Mouse (Mus musculus) midbrain, embryonic 12.5 days (tissue): Measurements from ENCODE around the gene Ptprh. TPM values are rescaled to one million over a fixed set of nuclear protein-coding genes. Genes with fewer than 3 reads are reported as not detected.

Source experiments
- ATAC-seq: fragments of 200-750 bp; cut with Nextera tagmentation; 2 replicates; pipeline ENCODE4 v1.8.0; 2017; ENCODE audit warnings: low read depth, moderate TSS enrichment, moderate library complexity; ENCODE audit not compliant: low FRiP score
- H3K27ac ChIP-seq: fragments of 300-500 bp; sonication (generic); replicated peaks from 2 replicates; pipeline ENCODE4 v1.5.1; 2016; ENCODE audit warnings: mild to moderate bottlenecking
- H3K27me3 ChIP-seq: fragments of 300-500 bp; sonication (generic); 2 replicates; pipeline ENCODE4 v1.6.1; 2016; ENCODE audit warnings: mild to moderate bottlenecking
- H3K36me3 ChIP-seq: fragments of 300-500 bp; sonication (generic); 2 replicates; pipeline ENCODE4 v1.6.1; 2016
- H3K4me1 ChIP-seq: fragments of 300-500 bp; sonication (generic); 2 replicates; pipeline ENCODE4 v1.6.1; 2016
- H3K4me2 ChIP-seq: fragments of 300-500 bp; sonication (generic); replicated peaks from 2 replicates; pipeline ENCODE4 v1.6.1; 2016; ENCODE audit warnings: mild to moderate bottlenecking, moderate library complexity
- H3K4me3 ChIP-seq: fragments of 300-500 bp; sonication (generic); 2 replicates; pipeline ENCODE4 v1.5.1; 2016; ENCODE audit warnings: mild to moderate bottlenecking
- H3K9ac ChIP-seq: fragments of 300-500 bp; sonication (generic); replicated peaks from 2 replicates; pipeline ENCODE4 v1.6.1; 2016; ENCODE audit warnings: mild to moderate bottlenecking, moderate library complexity
- H3K9me3 ChIP-seq: fragments of 300-500 bp; sonication (generic); 2 replicates; pipeline ENCODE4 v1.6.1; 2016; ENCODE audit warnings: mild to moderate bottlenecking
- WGBS: fragments of 180-500 bp; shearing (Covaris S2); methylation state at CpG from one replicate; pipeline ENCODE4 v1.1.7; 2016; 5-methylcytosine and 5-hydroxymethylcytosine counted together
- microRNA-seq: library from miRNA; unstranded; fragments of <30 nt; microRNA quantifications from one replicate; pipeline ENCODE4, GENCODE M21; 2017
- polyA plus RNA-seq: library from polyadenylated mRNA; unstranded; fragments of >200 nt; fragmentation: Nextera tagmentation; extraction: Ambion mirVana; gene quantifications from 2 replicates; pipeline ENCODE4 v1.2.1, GENCODE M21; 2016

Gene Ptprh
- polyA plus RNA-seq, 1 experiment from 2014 or later: 0.14 TPM

DNA sequence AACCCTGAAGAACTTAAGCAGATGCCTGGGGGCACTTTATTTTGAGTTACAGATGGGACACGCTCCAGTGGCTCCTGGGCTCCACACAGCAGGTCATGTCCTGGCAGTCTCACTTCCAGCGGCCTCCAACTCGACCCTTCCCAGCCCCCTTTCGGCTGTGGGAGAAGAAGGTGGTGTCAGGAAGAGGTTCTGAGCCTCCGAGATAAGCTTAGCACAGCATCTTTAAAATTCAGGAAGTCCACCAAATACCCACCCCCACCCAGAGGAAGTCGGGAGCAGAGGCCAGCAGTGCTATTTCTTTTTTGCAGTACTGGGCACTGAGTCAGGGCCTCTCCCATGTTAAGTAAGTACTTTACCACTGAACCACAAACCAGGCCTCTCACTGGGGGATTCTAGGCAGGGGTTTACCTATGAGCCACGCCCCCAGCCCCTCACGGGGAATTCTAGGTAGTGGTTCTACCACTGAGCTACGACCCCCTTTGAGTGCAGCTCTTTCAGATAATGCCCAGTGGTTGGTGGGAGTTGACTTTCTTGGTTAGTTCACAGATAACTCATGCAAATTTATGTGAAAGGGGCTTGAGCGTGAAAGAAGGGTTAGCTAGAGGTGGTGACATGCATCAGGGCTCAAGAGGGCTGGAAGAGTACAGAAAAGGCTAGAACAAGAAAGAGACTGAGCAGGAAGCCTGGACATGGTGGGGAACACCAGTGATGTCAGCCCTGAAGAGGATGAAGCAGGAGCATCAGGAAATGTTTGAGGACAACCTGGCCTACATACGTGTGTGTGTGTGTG is 99.0 kb downstream of the Ptprh start:
- 69% methylated on average over 11 of the region's 11 CpGs for WGBS
- H3K27ac ChIP-seq: no peak overlapping the region
- H3K4me3 ChIP-seq: no peak overlapping the region
- no peak for ATAC-seq
- H3K27me3 ChIP-seq: peaks cover 14% of the 10 kb centered on the region
- H3K4me2 ChIP-seq: no peak overlapping the region
- H3K9me3 ChIP-seq: no peaks in the 10 kb centered on the region
- no peaks in the 10 kb centered on the region for H3K36me3 ChIP-seq
- no peak overlapping the region for H3K9ac ChIP-seq
- H3K4me1 ChIP-seq: peaks cover 11% of the 10 kb centered on the region

DNA sequence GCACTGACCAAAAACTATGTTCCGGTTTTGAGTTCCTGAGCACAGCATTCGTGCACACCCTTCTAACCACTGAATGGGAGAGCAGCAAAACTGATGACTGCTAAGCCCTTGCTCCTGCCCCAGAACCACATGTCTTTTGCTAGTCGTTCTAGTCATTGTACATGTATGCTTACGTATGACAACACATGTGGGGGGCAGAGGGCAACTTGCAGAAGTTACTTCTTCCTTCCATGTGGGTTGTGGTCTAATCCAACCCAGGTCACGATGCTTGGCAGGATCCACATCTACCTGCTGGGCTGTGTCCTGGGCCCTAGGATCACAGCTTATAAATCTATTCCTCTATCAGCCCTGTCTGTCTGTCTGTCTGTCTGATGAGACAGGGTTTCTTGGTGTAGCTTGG is 100.0 kb downstream of the Ptprh start:
- no peak for ATAC-seq
- H3K27me3 ChIP-seq: peaks cover 8% of the 10 kb centered on the region; the same call in 1 of the 2 replicates
- peaks cover 21% of the 10 kb centered on the region for H3K4me1 ChIP-seq
- no peaks in the 10 kb centered on the region for H3K9me3 ChIP-seq
- no peak overlapping the region for H3K27ac ChIP-seq
- no peaks in the 10 kb centered on the region for H3K36me3 ChIP-seq
- H3K4me3 ChIP-seq: no peak overlapping the region
- 82% methylated on average over 5 of the region's 5 CpGs for WGBS
- H3K9ac ChIP-seq: no peak overlapping the region
- no peak overlapping the region for H3K4me2 ChIP-seq

DNA sequence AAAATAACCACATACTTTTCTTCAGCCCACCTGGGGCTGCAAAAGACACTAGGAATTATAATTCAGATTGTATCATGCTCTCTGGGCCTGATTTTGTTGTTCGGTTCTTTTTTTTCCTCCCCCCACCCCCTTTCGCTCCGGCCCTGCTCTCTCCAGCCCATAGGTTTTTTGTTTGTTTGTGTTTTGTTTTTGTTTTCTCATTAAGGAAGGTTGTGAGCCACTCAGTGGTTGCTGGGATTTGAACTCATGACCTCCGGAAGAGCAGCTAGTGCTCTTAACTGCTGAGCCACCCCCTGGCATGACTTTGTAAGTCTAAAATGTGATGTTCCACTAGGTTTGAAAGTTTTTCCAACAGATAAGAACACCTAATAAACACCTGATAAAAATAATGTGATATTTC is 100.7 kb downstream of the Ptprh start:
- WGBS: 81% methylated on average over 4 of the region's 4 CpGs
- Histone ChIP-seq H3K4me2 (no peak overlapping the region), H3K4me1 (peaks cover 29% of the 10 kb centered on the region), H3K9ac (no peak overlapping the region), H3K27me3 (0 out of 2 replicates have a peak, but pooled peaks cover 3% of the 10 kb centered on the region), H3K36me3 (no peaks in the 10 kb centered on the region), H3K9me3 (no peaks in the 10 kb centered on the region), H3K27ac (no peak overlapping the region), H3K4me3 (no peak overlapping the region)
- no peak for ATAC-seq

DNA sequence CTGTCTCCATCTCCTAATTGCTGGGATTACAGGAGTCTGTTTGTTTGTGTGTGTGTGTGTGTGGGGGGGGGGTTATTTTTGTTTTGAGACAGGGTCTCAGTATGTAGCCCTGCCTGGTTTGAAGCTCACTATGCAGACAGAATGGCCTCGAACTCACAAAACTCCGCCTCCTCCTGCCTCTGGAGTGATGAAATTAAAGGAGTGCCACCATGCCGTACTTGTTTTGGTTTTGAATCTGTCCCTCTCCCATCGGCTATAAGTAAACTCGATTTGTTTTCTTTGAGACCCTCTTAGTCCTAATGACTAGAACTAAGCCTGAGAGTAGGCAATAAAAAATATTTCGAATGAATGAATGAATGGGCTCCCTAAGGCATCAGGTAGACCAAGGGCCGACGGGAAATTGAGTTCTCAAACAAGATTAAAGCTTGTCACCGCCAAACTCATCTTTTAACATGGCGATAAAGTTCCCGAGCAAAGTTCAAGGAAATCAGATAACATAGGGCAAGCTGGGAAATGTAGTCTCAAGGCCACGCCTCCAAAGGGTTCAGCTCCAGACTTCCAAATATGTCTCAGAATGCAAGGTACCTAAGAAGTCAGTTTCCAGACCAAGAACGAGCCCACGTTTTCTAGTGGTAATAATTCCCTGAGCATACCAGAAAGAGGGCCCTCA is 101.3 kb downstream of the Ptprh start:
- Histone ChIP-seq H3K36me3 (no peaks in the 10 kb centered on the region), H3K9ac (peak overlapping the region; percentile 96; the same call in 1 of the 2 replicates), H3K4me3 (peak overlapping the region; percentile 93), H3K27me3 (0 out of 2 replicates have a peak, but pooled peaks cover 3% of the 10 kb centered on the region), H3K4me2 (peak overlapping the region; percentile 93), H3K4me1 (peaks cover 34% of the 10 kb centered on the region), H3K27ac (no peak overlapping the region), H3K9me3 (no peaks in the 10 kb centered on the region)
- WGBS: 11% methylated on average over 14 of the region's 14 CpGs
- peak; percentile 20 for ATAC-seq

DNA sequence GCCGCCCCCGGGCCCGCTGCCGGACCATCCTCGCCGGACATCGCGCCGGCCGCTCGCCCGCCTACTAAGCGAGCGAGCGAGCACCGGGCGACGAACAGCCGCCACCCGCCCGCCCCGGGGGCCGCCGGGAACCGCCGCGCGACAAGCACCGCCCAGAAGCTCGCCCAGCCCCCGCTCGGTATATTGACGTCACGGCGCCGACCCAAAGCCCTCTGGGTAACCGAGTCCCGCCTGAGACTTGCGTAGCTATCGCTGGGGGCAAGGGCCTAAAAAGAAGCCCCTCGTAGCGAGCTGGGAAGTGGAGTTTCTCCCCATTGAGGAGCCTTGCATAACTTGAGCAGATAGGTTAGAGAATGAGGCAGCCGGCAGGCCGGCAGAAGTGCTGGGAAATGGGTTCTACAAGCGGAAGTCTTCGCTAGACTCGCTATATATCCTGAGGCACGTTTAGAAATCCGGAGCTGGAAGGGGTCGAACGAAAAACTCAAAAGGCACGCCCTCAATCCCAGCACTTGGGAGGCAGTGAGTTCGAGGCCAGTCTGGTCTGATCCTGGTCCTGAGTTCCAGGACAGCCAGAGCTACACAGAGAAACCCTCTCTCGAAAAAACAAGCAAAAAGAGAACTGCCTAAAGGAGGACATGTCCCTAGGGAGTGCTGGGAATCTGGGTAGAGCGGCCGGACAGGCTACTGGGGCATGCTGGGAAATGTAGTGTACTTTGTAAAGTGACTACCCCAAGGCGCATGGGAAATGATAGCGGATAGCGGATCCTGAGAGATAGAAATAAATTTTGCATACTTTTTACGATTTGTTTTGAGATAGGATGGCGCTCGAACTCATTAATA is 102.1 kb downstream of the Ptprh start, which contains the start of gene Ppp1r12c:
Gene Ppp1r12c, minus strand, starts transcription at position 123 of the 840 bp plus-strand sequence.
- under 1% methylated on average over 62 of the region's 62 CpGs for WGBS
- peak; percentile 91 for ATAC-seq

DNA sequence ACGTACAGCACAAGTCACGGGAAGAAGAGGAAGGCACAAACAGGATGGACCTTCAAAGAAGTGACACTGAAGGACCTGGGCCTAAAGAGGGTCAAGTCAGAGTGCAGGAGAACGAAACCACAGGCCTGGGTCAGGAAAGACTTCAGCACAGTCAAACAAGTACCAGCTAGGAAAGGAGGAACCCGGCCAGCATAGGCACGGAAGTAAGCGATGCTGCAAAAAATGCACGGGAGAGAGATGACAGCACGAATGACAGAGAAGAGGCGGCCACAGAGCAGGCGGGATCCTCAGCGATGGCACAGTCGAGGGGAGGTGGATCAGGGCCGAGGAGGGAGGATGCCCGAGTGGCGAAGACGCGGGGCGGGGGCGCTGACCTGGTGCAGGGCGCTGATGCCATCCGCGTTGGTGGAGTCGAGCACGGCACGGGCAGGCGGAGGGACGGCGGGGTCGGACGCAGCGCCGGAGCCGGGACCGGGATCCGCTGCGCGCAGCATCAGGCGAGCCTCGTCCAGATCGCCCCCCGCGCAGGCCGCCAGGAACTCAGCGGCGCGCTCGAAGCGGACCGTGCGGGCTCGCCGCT is 102.9 kb downstream of the Ptprh start:
- WGBS: under 1% methylated on average over 40 of the region's 52 CpGs
- H3K27me3 ChIP-seq: 0 out of 2 replicates have a peak, but pooled peaks cover 3% of the 10 kb centered on the region
- peak; percentile 41 for ATAC-seq
- peaks cover 37% of the 10 kb centered on the region for H3K4me1 ChIP-seq
- H3K36me3 ChIP-seq: peaks cover 15% of the 10 kb centered on the region; the same call in 1 of the 2 replicates
- peak overlapping the region; percentile 85 for H3K27ac ChIP-seq
- H3K9ac ChIP-seq: peak overlapping the region; percentile 96
- H3K4me2 ChIP-seq: peak overlapping the region; percentile 93
- no peaks in the 10 kb centered on the region for H3K9me3 ChIP-seq
- H3K4me3 ChIP-seq: peak overlapping the region; percentile 93

More for the DNA sequence above, 102.1 kb downstream of the Ptprh start, which contains the start of gene Ppp1r12c:
- peak within 1 kb of the TSS; percentile 85 for H3K27ac ChIP-seq
- H3K36me3 ChIP-seq: peaks cover 7% of the 10 kb centered on the region; the same call in 1 of the 2 replicates
- H3K27me3 ChIP-seq: 0 out of 2 replicates have a peak, but pooled peaks cover 3% of the 10 kb centered on the region
- H3K9ac ChIP-seq: peak within 1 kb of the TSS; percentile 96
- H3K9me3 ChIP-seq: no peaks in the 10 kb centered on the region
- H3K4me1 ChIP-seq: peaks cover 37% of the 10 kb centered on the region
- H3K4me2 ChIP-seq: peak within 1 kb of the TSS; percentile 93
- peak within 1 kb of the TSS; percentile 93 for H3K4me3 ChIP-seq

DNA sequence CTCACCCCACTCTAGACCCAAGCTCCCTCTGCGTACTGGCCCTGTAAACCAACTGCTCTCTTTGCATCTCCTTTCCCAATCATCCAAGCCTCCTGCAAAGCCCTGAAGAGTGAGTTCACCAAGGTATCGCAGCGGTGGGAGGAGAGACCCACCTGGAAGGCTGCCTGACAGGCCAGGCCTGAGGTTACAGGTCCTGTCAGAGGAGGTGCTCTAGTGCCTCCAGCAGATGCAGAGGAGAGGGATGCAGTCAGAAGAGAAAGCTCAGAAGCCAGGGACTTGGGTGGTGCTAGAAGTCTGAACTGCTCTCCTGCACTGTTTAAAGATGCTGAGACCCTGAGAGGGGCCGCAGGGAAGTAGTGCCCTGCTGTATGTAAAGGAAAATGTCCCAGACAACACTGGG is 104.8 kb downstream of the Ptprh start:
- 0 out of 2 replicates have a peak, but pooled peaks cover 1% of the 10 kb centered on the region for H3K27me3 ChIP-seq
- peaks cover 37% of the 10 kb centered on the region for H3K4me1 ChIP-seq
- peak overlapping the region; percentile 93 for H3K4me2 ChIP-seq
- peak overlapping the region; percentile 52; the same call in 1 of the 2 replicates for H3K27ac ChIP-seq
- H3K36me3 ChIP-seq: peaks cover 34% of the 10 kb centered on the region
- 95% methylated on average over 4 of the region's 4 CpGs for WGBS
- 0 out of 2 replicates have a peak overlapping the region, but pooled peaks have one; percentile 14 for H3K4me3 ChIP-seq
- no peak overlapping the region for H3K9ac ChIP-seq
- no peak for ATAC-seq
- H3K9me3 ChIP-seq: no peaks in the 10 kb centered on the region

Small RNA genes lying within 50 kb of the gene (microRNA-seq; reads per million reads assigned to microRNA genes)
- not detected for gene Gm23577

Other genes starting within 250 kb of the Ptprh start
- gene Gp6, start 206.3 kb downstream of the Ptprh start, polyA plus RNA-seq: 0.11 and 0.13 TPM in 2 replicates
- gene Rdh13, start 158.4 kb downstream of the Ptprh start, polyA plus RNA-seq: 28.6 and 30.9 TPM in 2 replicates
- gene Eps8l1, start 143.4 kb downstream of the Ptprh start, polyA plus RNA-seq: 4.6 and 5.6 TPM in 2 replicates
- gene Ppp1r12c, start 102.4 kb downstream of the Ptprh start, polyA plus RNA-seq: 61.2 and 67.3 TPM in 2 replicates
- gene Tnnt1, start 87.7 kb downstream of the Ptprh start, polyA plus RNA-seq: 10.9 and 11.1 TPM in 2 replicates
- 1.9 and 3.3 TPM in 2 replicates for gene Tnni3, start 79.8 kb downstream of the Ptprh start, polyA plus RNA-seq
- gene Dnaaf3, start 71.6 kb downstream of the Ptprh start, polyA plus RNA-seq: 1.9 and 2.1 TPM in 2 replicates
- gene Syt5, start 56.5 kb downstream of the Ptprh start, polyA plus RNA-seq: 30.9 and 33.8 TPM in 2 replicates
- gene Tmem86b, start 27.4 kb upstream of the Ptprh start, polyA plus RNA-seq: 2.8 TPM in 2 replicates
- gene Ppp6r1, start 55.0 kb upstream of the Ptprh start, polyA plus RNA-seq: 13.8 and 13.9 TPM in 2 replicates
- gene Hspbp1, start 81.0 kb upstream of the Ptprh start, polyA plus RNA-seq: 111 and 113 TPM in 2 replicates
- 5.4 and 5.7 TPM in 2 replicates for gene Brsk1, start 86.6 kb upstream of the Ptprh start, polyA plus RNA-seq
- 0.18 and 0.20 TPM in 2 replicates for gene Tmem150b, start 121.2 kb upstream of the Ptprh start, polyA plus RNA-seq
- 89.3 and 91.6 TPM in 2 replicates for gene Kmt5c, start 136.1 kb upstream of the Ptprh start, polyA plus RNA-seq
- gene Cox6b2, start 149.1 kb upstream of the Ptprh start, polyA plus RNA-seq: 33.7 and 45.8 TPM in 2 replicates
- not detected in 2 replicates for gene Fam71e2, start 167.3 kb upstream of the Ptprh start, polyA plus RNA-seq
- 0.36 and 0.38 TPM in 2 replicates for gene Il11, start 178.8 kb upstream of the Ptprh start, polyA plus RNA-seq
- not detected in 2 replicates for gene Tmem190, start 178.9 kb upstream of the Ptprh start, polyA plus RNA-seq
- 2.5 TPM in 2 replicates for gene Tmem238, start 185.6 kb upstream of the Ptprh start, polyA plus RNA-seq
- 300 and 313 TPM in 2 replicates for gene Rpl28, start 188.8 kb upstream of the Ptprh start, polyA plus RNA-seq
- gene Ube2s, start 208.5 kb upstream of the Ptprh start, polyA plus RNA-seq: 384 TPM in 2 replicates
- 3.3 and 4.7 TPM in 2 replicates for gene Shisa7, start 240.7 kb upstream of the Ptprh start, polyA plus RNA-seq